ENCODE assay signal across 8 mouse cellular contexts in the genomic region with DNA sequence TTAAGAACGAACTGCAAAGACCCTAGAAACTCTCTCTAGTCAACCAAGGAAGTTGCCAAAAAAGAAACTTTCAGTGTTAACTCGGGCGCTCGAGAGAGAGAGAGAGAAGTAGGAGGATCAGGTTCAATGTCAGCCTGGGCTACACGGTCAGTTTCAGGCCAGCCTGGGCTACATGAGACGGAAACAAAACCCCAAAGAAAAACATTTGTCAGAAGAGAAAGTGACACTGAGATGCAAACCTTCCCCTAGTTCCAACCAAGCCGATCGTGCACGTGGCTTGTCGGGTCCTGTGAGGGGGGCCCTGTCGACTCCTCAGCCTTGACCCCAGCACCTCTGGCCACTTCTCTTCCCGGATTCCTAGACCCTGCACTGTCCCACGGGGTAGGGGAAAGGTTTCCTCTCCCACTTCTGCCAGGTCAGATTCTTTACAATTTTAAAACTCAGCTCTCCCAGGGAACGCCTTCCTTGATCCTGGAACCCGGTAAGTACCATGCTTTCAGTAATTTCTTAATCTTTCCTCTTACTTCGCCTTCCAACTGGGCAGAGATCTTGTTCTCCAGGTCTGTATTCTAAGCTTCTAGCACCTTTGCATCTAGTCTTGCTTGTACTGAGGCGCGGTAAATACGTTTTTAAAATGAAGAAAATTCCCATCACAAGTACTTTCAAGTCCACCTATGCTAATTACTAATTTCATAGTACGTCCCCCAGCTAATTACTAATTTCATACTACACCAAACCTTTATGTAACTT. TPM values are rescaled to one million over a fixed set of nuclear protein-coding genes. Genes with fewer than 3 reads are reported as not detected.
DNase-seq lines count a peak whose midpoint lies in the region; ATAC-seq and TF ChIP-seq lines count a peak whose summit lies in the region.

A gene (plus strand): TSS at position 273 of the 750 bp plus-strand sequence.

- H3K27me3 ChIP-seq in cerebellum, adult 2 months (ENCODE audit: control insufficient read depth, insufficient read depth, low read length) = no peaks in the 10 kb centered on the region
- peaks cover 12% of the 10 kb centered on the region for H3K27me3 ChIP-seq in heart, embryonic 12.5 days (replicated peaks)

- H3K4me3 ChIP-seq in cerebellum, adult 2 months (replicated peaks; ENCODE audit: insufficient read depth, low read depth, low read length) = peak within 1 kb of the TSS; percentile 98
- peak within 1 kb of the TSS; percentile 100 for H3K4me3 ChIP-seq in brown adipose tissue, adult 24 weeks (ENCODE audit: insufficient read depth, low read depth, low read length)
- peak within 1 kb of the TSS; percentile 80 for H3K4me3 ChIP-seq in heart, embryonic 12.5 days

- no peaks in the 10 kb centered on the region for H3K9me3 ChIP-seq in heart, embryonic 12.5 days (replicated peaks)

- H3K4me2 ChIP-seq in heart, embryonic 12.5 days = peak within 1 kb of the TSS; percentile 82

- peak within 1 kb of the TSS; percentile 84 for H3K27ac ChIP-seq in cerebellum, adult 2 months (ENCODE audit: insufficient read depth, low read length)
- peak within 1 kb of the TSS; percentile 88 for H3K27ac ChIP-seq in brown adipose tissue, adult 24 weeks (replicated peaks; ENCODE audit: low read depth, low read length)
- peak within 1 kb of the TSS; percentile 95 for H3K27ac ChIP-seq in heart, embryonic 12.5 days (ENCODE audit: poor library complexity, severe bottlenecking)

- TF ChIP-seq POLR2A in cerebellum, adult 2 months (IDR thresholded peaks at IDR 0.05; ENCODE audit: borderline replicate concordance, insufficient read depth, low read length) = no peak

- no peak for TF ChIP-seq CTCF in cerebellum, adult 2 months (IDR thresholded peaks at IDR 0.05; ENCODE audit: borderline replicate concordance, insufficient read depth, low read depth, low read length)

- no peaks in the 10 kb centered on the region for H3K36me3 ChIP-seq in heart, embryonic 12.5 days

- DNase-seq in cerebellum, adult 2 months = no peak
- no peak for DNase-seq in cerebellum, postnatal 25 days
- DNase-seq in 3T3-L1 (ENCODE audit: low read depth, low spot score) = peak; percentile 39
- no peak for DNase-seq in left cerebral cortex, postnatal 10 days (ENCODE audit: extremely low spot score in 1 of 2, low spot score in 2 of 2)
- no peak for DNase-seq in frontal cortex, postnatal 36 days (ENCODE audit: low spot score in 2 of 2)

- H3K9ac ChIP-seq in heart, embryonic 12.5 days = peak within 1 kb of the TSS; percentile 94

- intact Hi-C loops in left cerebral cortex, postnatal 10 days (cut with DNase I) = no loop called here

- 14% methylated on average over 20 of the region's 20 CpGs for WGBS in cerebellum, adult 2 months
- WGBS in heart, embryonic 12.5 days = 7% methylated on average over 20 of the region's 20 CpGs

- H3K4me1 ChIP-seq in cerebellum, adult 2 months (ENCODE audit: control insufficient read depth, insufficient read depth, low read length) = peaks cover 3% of the 10 kb centered on the region; the same call in 1 of the 2 replicates
- H3K4me1 ChIP-seq in brown adipose tissue, adult 24 weeks (ENCODE audit: control insufficient read depth, insufficient read depth, insufficient read length, low read length) = peaks cover 2% of the 10 kb centered on the region
- H3K4me1 ChIP-seq in heart, embryonic 12.5 days (replicated peaks) = peaks cover 33% of the 10 kb centered on the region

- no peak for ATAC-seq in heart, embryonic 12.5 days (ENCODE audit: insufficient number of reproducible peaks, low FRiP score)
- no peak for ATAC-seq in monocyte, adult 5-6 weeks (replicated peaks; ENCODE audit: insufficient number of reproducible peaks, low FRiP score, low TSS enrichment, poor library complexity, severe bottlenecking)

RNA-seq across cellular contexts. Expression of the gene that starts here (rescaled TPM):
- 40.0 and 40.6 TPM in 2 replicates for polyA plus RNA-seq in cerebellum, adult 2 months (2012; rRNA removed)
- 8.8 and 9.9 TPM in 2 replicates for polyA plus RNA-seq in brown adipose tissue, adult 24 weeks (2012; ENCODE audit: insufficient read depth, insufficient read length, missing spikeins)
- polyA plus RNA-seq in heart, embryonic 12.5 days (2016; fragmentation: Nextera tagmentation; extraction: Ambion mirVana) = 38.5 and 40.6 TPM in 2 replicates
- total RNA-seq in left cerebral cortex, postnatal 10 days (2021) = 10 to 100 TPM; 51.8 to 51.9 TPM
- 37.9 to 43.0 TPM (median 38.5 TPM) in 3 replicates for total RNA-seq in monocyte, adult 5-6 weeks (2017)
